9 mouse cellular contexts compared by ENCODE assay signal in the genomic region with DNA sequence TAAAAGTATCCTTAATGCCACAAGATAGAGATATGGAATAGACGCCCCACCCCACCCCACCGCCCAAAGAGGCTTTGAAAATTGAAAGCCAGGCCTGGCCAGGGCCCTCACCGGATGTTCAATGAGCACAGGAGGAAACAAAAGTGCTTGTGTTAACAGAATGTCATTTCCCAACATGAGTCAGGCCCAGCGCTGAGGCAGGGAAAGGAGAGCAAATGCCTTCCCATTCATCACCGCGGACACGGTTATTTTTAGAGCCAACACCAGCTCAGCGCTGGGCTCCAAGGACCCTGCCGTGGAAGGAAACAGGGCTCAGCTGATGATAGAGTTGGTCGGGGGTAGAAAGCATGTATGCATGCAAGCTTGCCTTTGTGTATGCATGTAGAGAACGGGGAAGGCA. TPM values are rescaled to one million over a fixed set of nuclear protein-coding genes. Genes with fewer than 3 reads are reported as not detected.
DNase-seq lines count a peak whose midpoint lies in the region; ATAC-seq and TF ChIP-seq lines count a peak whose summit lies in the region.
"Had no signal": no experiment of that assay in that cellular context is flagged by ENCODE, and none has a peak within 500 bp of the region (broad histone marks: within the 10 kb centered on the region; RNA-seq: fewer than 3 reads in every experiment).

No protein-coding gene starts in this region.

- peaks cover 26% of the 10 kb centered on the region for H3K4me1 ChIP-seq in heart, adult 2 months (ENCODE audit: control insufficient read depth, insufficient read depth, low read length)
- peaks cover 29% of the 10 kb centered on the region for H3K4me1 ChIP-seq in intestine, embryonic 15.5 days (replicated peaks)
- peaks cover 30% of the 10 kb centered on the region for H3K4me1 ChIP-seq in lung, embryonic 16.5 days (replicated peaks; ENCODE audit: control insufficient read depth, insufficient read depth, low read length)

- TF ChIP-seq CTCF in heart, adult 2 months (IDR thresholded peaks at IDR 0.05): no peak

- no peak for TF ChIP-seq POLR2A in heart, adult 2 months (IDR thresholded peaks at IDR 0.05; ENCODE audit: insufficient read depth, low read depth, low read length)

- peak overlapping the region; percentile 81 for H3K27ac ChIP-seq in heart, adult 2 months
- H3K27ac ChIP-seq in intestine, embryonic 15.5 days: peak overlapping the region; percentile 72
- peak overlapping the region; percentile 72 for H3K27ac ChIP-seq in lung, embryonic 16.5 days (ENCODE audit: low read length)
- H3K27ac ChIP-seq: embryonic facial prominence, embryonic 12.5 days had no signal

- H3K27me3 ChIP-seq in heart, adult 2 months (ENCODE audit: control insufficient read depth, insufficient read depth, low read length): no peaks in the 10 kb centered on the region
- no peaks in the 10 kb centered on the region for H3K27me3 ChIP-seq in intestine, embryonic 15.5 days (replicated peaks)
- no peaks in the 10 kb centered on the region for H3K27me3 ChIP-seq in lung, embryonic 16.5 days (ENCODE audit: control insufficient read depth, insufficient read depth, low read depth, low read length)
- H3K27me3 ChIP-seq: embryonic facial prominence, embryonic 12.5 days had no signal

- 0 out of 2 replicates have a peak overlapping the region, but pooled peaks have one; percentile 1 for H3K4me2 ChIP-seq in intestine, embryonic 15.5 days (replicated peaks)
- H3K4me2 ChIP-seq in lung, embryonic 16.5 days (ENCODE audit: low read depth, low read length): no peak overlapping the region; the same call in 1 of the 2 replicates
- H3K4me2 ChIP-seq: embryonic facial prominence, embryonic 12.5 days had no signal

- 4% methylated on average over 11 of the region's 11 CpGs for WGBS in heart, adult 2 months
- 28% methylated on average over 11 of the region's 11 CpGs for WGBS in intestine, embryonic 15.5 days
- WGBS in lung, embryonic 16.5 days: 28% methylated on average over 11 of the region's 11 CpGs

- peak; percentile 50 for ATAC-seq in intestine, embryonic 15.5 days
- peak; percentile 37 for ATAC-seq in lung, embryonic 16.5 days (ENCODE audit: low read depth)

- peak overlapping the region; percentile 51 for H3K9ac ChIP-seq in heart, adult 2 months (ENCODE audit: low read depth, low read length)
- 0 out of 2 replicates have a peak overlapping the region, but pooled peaks have one; percentile 11 for H3K9ac ChIP-seq in intestine, embryonic 15.5 days
- no peak overlapping the region; the same call in 1 of the 2 replicates for H3K9ac ChIP-seq in lung, embryonic 16.5 days (ENCODE audit: low read length)
- H3K9ac ChIP-seq: embryonic facial prominence, embryonic 12.5 days had no signal

- H3K9me3 ChIP-seq in intestine, embryonic 15.5 days: no peaks in the 10 kb centered on the region
- H3K9me3 ChIP-seq in lung, embryonic 16.5 days (ENCODE audit: control insufficient read depth, low read length): no peaks in the 10 kb centered on the region
- H3K9me3 ChIP-seq: embryonic facial prominence, embryonic 12.5 days had no signal

- intact Hi-C loops in heart, adult 2 months (cut with DNase I): no loop called here

- DNase-seq in gastrocnemius, adult 18-20 months (ENCODE audit: low spot score): peak; percentile 7
- no peak for DNase-seq in gastrocnemius, adult 8-10 months (ENCODE audit: low spot score in 2 of 2)
- DNase-seq in adrenal gland, adult (ENCODE audit: inconsistent age in 2 of 2, low spot score in 1 of 2): peak; percentile 80 to 90
- DNase-seq in heart, adult 2 months: peak; percentile 54 to 69
- DNase-seq in ovary, postnatal 10 days (ENCODE audit: low spot score): no peak
- no peak for DNase-seq in frontal cortex, postnatal 36 days (ENCODE audit: low spot score in 2 of 2)

- no peak overlapping the region for H3K4me3 ChIP-seq in heart, adult 2 months
- H3K4me3 ChIP-seq in intestine, embryonic 15.5 days (replicated peaks): no peak overlapping the region
- no peak overlapping the region for H3K4me3 ChIP-seq in lung, embryonic 16.5 days (ENCODE audit: low read length)
- H3K4me3 ChIP-seq: embryonic facial prominence, embryonic 12.5 days had no signal

- H3K36me3 ChIP-seq in heart, adult 2 months (ENCODE audit: control insufficient read depth, insufficient read depth, low read length): peaks cover 9% of the 10 kb centered on the region
- H3K36me3 ChIP-seq in intestine, embryonic 15.5 days: no peaks in the 10 kb centered on the region
- no peaks in the 10 kb centered on the region for H3K36me3 ChIP-seq in lung, embryonic 16.5 days (ENCODE audit: control insufficient read depth, insufficient read depth, low read length)
- H3K36me3 ChIP-seq: embryonic facial prominence, embryonic 12.5 days had no signal

- 0 out of 2 replicates have a peak, but pooled peaks have one; percentile 24 for TF ChIP-seq EP300 in heart, adult 2 months (IDR thresholded peaks at IDR 0.05; ENCODE audit: insufficient read depth, low read depth, low read length)

- H3K79me2 ChIP-seq in heart, adult 2 months (replicated peaks; ENCODE audit: control insufficient read depth, insufficient read depth, low read length): no peaks in the 10 kb centered on the region

RNA-seq across cellular contexts. Expression of a gene that starts 40.4 kb away (rescaled TPM):
- total RNA-seq in gastrocnemius, adult 18-20 months (2021): 10 to 100 TPM; 16.6 to 21.4 TPM
- total RNA-seq in gastrocnemius, adult 8-10 months (2022): 10 to 100 TPM; 16.3 to 20.3 (median 18.4) TPM
- total RNA-seq in heart, adult 2 months (2021): 100 to 1,000 TPM; 100 to 104 TPM
- 30.2 and 65.1 TPM in 2 replicates for polyA plus RNA-seq in heart, adult 2 months (2012; rRNA removed)
- 24.2 and 25.0 TPM in 2 replicates for polyA plus RNA-seq in intestine, embryonic 15.5 days (2015; fragmentation: Nextera tagmentation; extraction: Ambion mirVana)
- polyA plus RNA-seq in lung, embryonic 16.5 days (2015; fragmentation: Nextera tagmentation; extraction: Ambion mirVana): 17.1 and 20.5 TPM in 2 replicates

Comparison
In these comparisons a context has a peak if more than half of its experiments do, and no peak if none do; other contexts are left out.
1. DNase-seq: peak in gastrocnemius, adult 18-20 months (single experiment), adrenal gland, adult (2 of 2) and heart, adult 2 months (2 of 2); none in gastrocnemius, adult 8-10 months (0 of 2), ovary, postnatal 10 days (single experiment) and frontal cortex, postnatal 36 days (0 of 2).
2. RNA of a gene that starts 40.4 kb away (total RNA-seq): 100 to 104 TPM in heart, adult 2 months; 16.6 to 21.4 TPM in gastrocnemius, adult 18-20 months and 16.3 to 20.3 TPM in gastrocnemius, adult 8-10 months; every median in the first group is over 4 times any median in the second.
3. Peak in every context shown above with its lines, with median percentiles within 50 percentile points of each other: H3K27ac ChIP-seq.